Mouse (Mus musculus) bone marrow, adult 2 months (tissue): ENCODE data around the gene Pcsk2.

ENCODE experiments used
- CTCF ChIP-seq: fragments of 200-500 bp; IDR thresholded peaks from 2 replicates; pipeline ENCODE4 v1.5.1; 2011; ENCODE audit warnings: low read length, control low read depth; ENCODE audit not compliant: control insufficient read depth, insufficient read depth
- POLR2A ChIP-seq: fragments of 200-500 bp; IDR thresholded peaks from 2 replicates; pipeline ENCODE4 v1.6.1; 2011; ENCODE audit warnings: low read depth, mild to moderate bottlenecking, control low read depth, low read length, borderline replicate concordance; ENCODE audit not compliant: control insufficient read depth

DNA sequence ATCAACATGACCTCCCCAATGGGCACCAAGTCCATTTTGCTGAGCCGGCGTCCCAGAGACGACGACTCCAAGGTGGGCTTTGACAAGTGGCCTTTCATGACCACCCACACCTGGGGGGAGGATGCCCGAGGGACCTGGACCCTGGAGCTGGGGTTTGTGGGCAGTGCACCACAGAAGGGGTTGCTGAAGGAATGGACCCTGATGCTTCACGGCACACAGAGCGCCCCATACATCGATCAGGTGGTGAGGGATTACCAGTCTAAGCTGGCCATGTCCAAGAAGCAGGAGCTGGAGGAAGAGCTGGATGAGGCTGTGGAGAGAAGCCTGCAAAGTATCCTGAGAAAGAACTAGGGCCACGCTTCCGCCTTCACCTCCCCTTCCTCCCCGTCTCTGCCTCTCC lies 267.5 kb downstream of the Pcsk2 start:
- TF ChIP-seq POLR2A, result no peak
- TF ChIP-seq CTCF, result no peak
